Mouse (Mus musculus): Measurements from ENCODE around the gene Triap1. TPM values are rescaled to one million over a fixed set of nuclear protein-coding genes. Genes with fewer than 3 reads are reported as not detected.

Triap1 gene
- polyA plus RNA-seq, 1 experiment from 2014 or later: 57.2 TPM

DNA sequence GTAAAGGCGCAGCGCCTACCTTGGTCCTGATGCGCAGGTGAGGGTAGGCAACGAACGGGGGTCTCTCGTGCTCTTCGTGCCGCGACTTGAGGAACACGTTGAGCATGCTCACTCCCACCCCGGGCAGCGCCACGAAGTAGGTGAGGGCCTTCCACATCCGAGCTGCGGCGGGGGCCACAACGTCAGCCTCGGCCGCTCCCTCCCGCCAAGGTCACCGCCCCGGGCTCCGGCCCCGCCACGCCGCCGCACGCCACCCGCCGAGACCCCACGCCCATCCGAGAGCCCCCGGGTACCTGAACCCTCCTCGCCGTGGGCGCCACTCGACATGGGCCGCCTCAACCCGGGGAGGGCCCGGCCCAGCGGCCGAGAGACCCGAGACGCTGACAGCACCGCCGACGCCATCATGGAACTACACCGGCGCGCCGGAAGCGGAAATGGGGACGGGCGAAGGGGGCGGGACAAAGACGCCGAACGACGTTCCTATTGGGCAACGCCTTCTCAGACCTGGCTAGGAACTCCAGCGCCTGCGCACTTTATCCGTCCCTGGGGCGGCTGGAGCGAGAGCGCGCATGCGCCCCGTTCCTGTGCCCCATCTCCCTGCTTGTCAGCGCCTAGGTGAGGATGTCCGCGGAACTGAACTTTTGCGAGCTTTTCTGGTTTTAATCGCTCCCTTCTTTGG lies 7.7 kb downstream of the Triap1 start, which contains the start of gene Cox6a1:
Gene Cox6a1, minus strand, starts transcription at position 436 of the 679 bp plus-strand sequence.
- peaks cover 20% of the 10 kb centered on the region for H3K4me1 ChIP-seq (replicated peaks)
- under 1% methylated on average over 74 of the region's 74 CpGs for WGBS
- peak within 1 kb of the TSS; percentile 91 for H3K27ac ChIP-seq
- peak within 1 kb of the TSS; percentile 75 for H3K4me3 ChIP-seq
- H3K27me3 ChIP-seq (ENCODE audit: insufficient read depth, poor library complexity, severe bottlenecking): no peaks in the 10 kb centered on the region
- peaks cover 35% of the 10 kb centered on the region for H3K36me3 ChIP-seq
- H3K9me3 ChIP-seq: no peaks in the 10 kb centered on the region; the same call in 1 of the 2 replicates
- peak; percentile 99 for DNase-seq (ENCODE audit: low spot score)

DNA sequence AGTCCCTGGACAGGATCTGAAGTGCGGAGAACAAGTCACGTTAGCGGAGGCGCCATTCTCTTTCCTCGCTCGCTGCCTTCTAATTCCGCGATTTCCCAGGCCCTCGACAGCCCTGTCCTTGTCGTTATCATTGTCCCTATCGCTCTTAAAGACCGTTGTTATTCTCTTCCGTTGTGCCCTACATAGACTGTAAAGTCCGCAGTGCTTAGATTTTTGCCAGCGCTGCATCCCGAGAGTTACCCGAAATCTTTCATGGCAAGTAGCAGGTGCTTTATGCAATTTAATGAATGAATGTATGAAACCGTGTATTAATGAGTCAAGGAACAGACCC lies 8.2 kb downstream of the Triap1 start:
- Histone ChIP-seq H3K9me3 (no peaks in the 10 kb centered on the region; the same call in 1 of the 2 replicates), H3K4me1 (replicated peaks) (peaks cover 22% of the 10 kb centered on the region), H3K27ac (peak overlapping the region; percentile 91), H3K4me3 (peak overlapping the region; percentile 75), H3K27me3 (ENCODE audit: insufficient read depth, poor library complexity, severe bottlenecking) (no peaks in the 10 kb centered on the region), H3K36me3 (peaks cover 30% of the 10 kb centered on the region)
- WGBS: 1% methylated on average over 18 of the region's 18 CpGs
- no peak for DNase-seq (ENCODE audit: low spot score)

GRCm38 (mm10) chr5:115351348-115351747 lies 10.3 kb downstream of the Triap1 start:
- H3K4me1 ChIP-seq (replicated peaks): peaks cover 29% of the 10 kb centered on the region
- no peaks in the 10 kb centered on the region; the same call in 1 of the 2 replicates for H3K9me3 ChIP-seq
- H3K4me3 ChIP-seq: no peak overlapping the region
- no peak overlapping the region for H3K27ac ChIP-seq
- H3K36me3 ChIP-seq: peaks cover 9% of the 10 kb centered on the region
- WGBS: 79% methylated on average over 5 of the region's 5 CpGs
- no peak for DNase-seq (ENCODE audit: low spot score)
- H3K27me3 ChIP-seq (ENCODE audit: insufficient read depth, poor library complexity, severe bottlenecking): no peaks in the 10 kb centered on the region

- no peak overlapping the region for H3K4me3 ChIP-seq
- peak overlapping the region; percentile 56 for H3K27ac ChIP-seq
- no peaks in the 10 kb centered on the region for H3K36me3 ChIP-seq
- H3K27me3 ChIP-seq (ENCODE audit: insufficient read depth, poor library complexity, severe bottlenecking): no peaks in the 10 kb centered on the region
- no peaks in the 10 kb centered on the region; the same call in 1 of the 2 replicates for H3K9me3 ChIP-seq
- peaks cover 19% of the 10 kb centered on the region for H3K4me1 ChIP-seq (replicated peaks)
- 59% methylated on average over 13 of the region's 13 CpGs for WGBS
- no peak for DNase-seq (ENCODE audit: low spot score)
Observed at GRCm38 (mm10) chr5:115355070-115355469, 14.0 kb downstream of the Triap1 start.

GRCm38 (mm10) chr5:115358872-115359271 lies 17.8 kb downstream of the Triap1 start:
- Histone ChIP-seq H3K9me3 (no peaks in the 10 kb centered on the region), H3K36me3 (no peaks in the 10 kb centered on the region), H3K4me3 (0 out of 2 replicates have a peak overlapping the region, but pooled peaks have one; percentile 11), H3K27ac (peak overlapping the region; percentile 69), H3K27me3 (ENCODE audit: insufficient read depth, poor library complexity, severe bottlenecking) (no peaks in the 10 kb centered on the region), H3K4me1 (replicated peaks) (peaks cover 41% of the 10 kb centered on the region)
- WGBS: 5% methylated on average over 12 of the region's 12 CpGs
- DNase-seq (ENCODE audit: low spot score): peak; percentile 92

DNA sequence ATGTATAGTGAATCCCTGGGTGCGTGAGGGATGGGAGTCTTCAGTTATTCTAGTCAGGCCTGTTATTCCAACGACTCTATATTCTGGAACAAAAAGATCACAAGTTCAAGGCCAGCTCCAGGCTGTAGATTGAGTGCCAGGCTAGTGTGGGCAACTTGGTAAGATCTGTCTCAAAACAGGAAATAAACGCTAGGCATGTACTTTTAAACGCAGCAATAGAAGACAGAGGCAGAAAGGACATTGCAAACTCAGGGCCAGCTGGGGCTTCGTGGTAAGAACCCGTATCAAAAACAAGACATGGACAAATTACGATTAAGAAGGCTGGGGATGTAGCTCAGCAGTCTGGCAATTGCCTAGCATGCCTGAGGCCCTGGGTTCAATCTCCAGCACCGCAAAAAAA lies 18.4 kb downstream of the Triap1 start:
- no peak for DNase-seq (ENCODE audit: low spot score)
- peaks cover 41% of the 10 kb centered on the region for H3K4me1 ChIP-seq (replicated peaks)
- H3K9me3 ChIP-seq: no peaks in the 10 kb centered on the region
- H3K4me3 ChIP-seq: no peak overlapping the region
- H3K27ac ChIP-seq: peak overlapping the region; percentile 69
- H3K36me3 ChIP-seq: no peaks in the 10 kb centered on the region
- no peaks in the 10 kb centered on the region for H3K27me3 ChIP-seq (ENCODE audit: insufficient read depth, poor library complexity, severe bottlenecking)
- 86% methylated on average over 8 of the region's 8 CpGs for WGBS

DNA sequence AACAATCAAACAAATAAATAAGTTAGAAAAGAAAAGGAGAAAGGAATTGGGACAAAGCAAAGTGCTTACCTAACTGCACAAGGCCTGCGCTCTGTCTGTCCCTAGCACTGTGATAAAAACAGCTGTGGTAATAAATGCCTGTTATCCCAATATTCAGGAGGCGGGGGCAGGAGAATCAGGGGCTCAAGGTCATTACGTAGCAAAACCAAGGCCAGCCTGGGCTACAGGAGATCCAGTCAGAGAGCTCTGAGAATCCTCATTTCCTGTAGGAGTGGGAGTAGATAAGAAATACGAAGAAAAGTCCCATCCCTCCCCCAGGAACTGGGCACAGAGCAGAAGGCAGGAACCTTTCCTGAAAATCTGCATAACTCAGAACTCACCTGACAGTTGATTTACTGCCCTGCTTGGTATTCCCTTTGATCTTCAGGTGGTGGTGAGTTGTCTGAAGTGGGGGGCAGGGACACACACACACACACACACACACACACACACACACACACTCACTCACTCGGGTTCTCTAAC lies 18.9 kb downstream of the Triap1 start:
- Histone ChIP-seq H3K36me3 (no peaks in the 10 kb centered on the region), H3K9me3 (no peaks in the 10 kb centered on the region), H3K4me3 (no peak overlapping the region), H3K4me1 (replicated peaks) (peaks cover 41% of the 10 kb centered on the region), H3K27me3 (ENCODE audit: insufficient read depth, poor library complexity, severe bottlenecking) (no peaks in the 10 kb centered on the region), H3K27ac (peak overlapping the region; percentile 69)
- DNase-seq (ENCODE audit: low spot score): no peak
- WGBS: 76% methylated on average over 5 of the region's 5 CpGs

DNA sequence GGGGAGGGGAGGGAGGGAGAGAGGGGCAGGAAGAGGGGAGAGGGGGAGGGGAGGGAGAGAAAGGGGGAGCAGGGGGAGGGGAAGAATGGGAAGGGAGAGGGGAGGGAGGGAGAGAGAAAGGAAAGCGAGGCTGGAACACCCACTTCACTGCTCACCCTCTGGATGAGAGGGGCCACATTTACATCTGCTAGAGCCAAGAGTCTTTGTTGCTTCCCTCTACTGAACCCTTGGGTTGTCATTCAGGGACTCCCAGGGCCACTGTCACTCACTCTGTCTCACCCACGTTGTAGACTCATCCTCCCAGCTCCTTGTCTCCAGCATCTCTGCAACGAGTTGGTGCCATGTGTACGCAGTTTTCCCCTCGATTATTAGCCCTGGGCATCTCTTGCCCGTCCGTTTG lies 21.2 kb downstream of the Triap1 start:
- peaks cover 38% of the 10 kb centered on the region for H3K4me1 ChIP-seq (replicated peaks)
- H3K4me3 ChIP-seq: 0 out of 2 replicates have a peak overlapping the region, but pooled peaks have one; percentile 13
- H3K9me3 ChIP-seq: no peaks in the 10 kb centered on the region
- no peaks in the 10 kb centered on the region for H3K27me3 ChIP-seq (ENCODE audit: insufficient read depth, poor library complexity, severe bottlenecking)
- no peak for DNase-seq (ENCODE audit: low spot score)
- 22% methylated on average over 7 of the region's 7 CpGs for WGBS
- no peaks in the 10 kb centered on the region for H3K36me3 ChIP-seq
- peak overlapping the region; percentile 84 for H3K27ac ChIP-seq

GRCm38 (mm10) chr5:115362819-115363714 lies 22.0 kb downstream of the Triap1 start:
- no peaks in the 10 kb centered on the region for H3K9me3 ChIP-seq
- H3K4me1 ChIP-seq (replicated peaks): peaks cover 38% of the 10 kb centered on the region
- H3K36me3 ChIP-seq: no peaks in the 10 kb centered on the region
- DNase-seq (ENCODE audit: low spot score): peak; percentile 40
- H3K27ac ChIP-seq: peak overlapping the region; percentile 89
- H3K4me3 ChIP-seq: peak overlapping the region; percentile 36
- 14% methylated on average over 19 of the region's 19 CpGs for WGBS
- H3K27me3 ChIP-seq (ENCODE audit: insufficient read depth, poor library complexity, severe bottlenecking): no peaks in the 10 kb centered on the region

DNA sequence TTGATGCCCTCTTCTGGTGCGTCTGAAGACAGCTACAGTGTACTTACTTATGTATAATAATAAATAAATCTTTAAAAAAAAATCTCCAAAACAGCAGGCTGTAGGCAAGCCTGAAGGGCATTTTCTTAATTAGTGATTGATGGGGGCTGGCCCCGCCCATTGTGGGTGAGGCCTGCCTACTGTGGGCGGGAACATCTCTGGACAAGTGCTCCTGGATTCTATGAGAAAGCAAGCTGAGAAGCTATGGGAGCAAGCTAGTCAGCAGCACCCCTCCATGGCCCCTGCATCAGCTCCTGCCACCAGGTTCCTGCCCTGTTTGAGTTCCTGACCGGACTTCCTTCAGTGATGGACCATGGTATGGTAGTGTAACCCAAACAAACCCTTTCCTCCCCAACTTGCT lies 23.8 kb downstream of the Triap1 start:
- peaks cover 31% of the 10 kb centered on the region for H3K4me1 ChIP-seq (replicated peaks)
- 86% methylated on average over 4 of the region's 4 CpGs for WGBS

DNA sequence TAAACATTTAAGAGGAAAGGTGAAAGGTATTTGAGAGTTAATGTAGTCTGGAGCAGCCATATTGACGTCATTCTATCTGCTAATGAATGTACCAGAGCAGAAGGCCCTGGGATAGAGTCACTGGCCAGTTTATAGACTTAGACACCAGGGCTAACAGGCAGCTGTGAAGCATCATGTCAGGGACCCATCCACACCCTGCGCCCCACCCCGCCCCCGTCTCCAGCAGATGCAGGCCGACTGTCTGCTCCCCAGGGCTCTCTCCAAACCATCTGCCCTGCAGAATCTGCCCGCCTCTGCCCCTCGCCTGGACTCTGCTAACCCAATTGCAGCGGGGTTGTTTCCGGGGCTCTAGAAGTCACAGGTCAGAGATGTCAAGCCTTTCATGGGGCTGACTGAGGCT lies 30.7 kb downstream of the Triap1 start:
- Histone ChIP-seq H3K36me3 (no peaks in the 10 kb centered on the region), H3K27ac (peak overlapping the region; percentile 92), H3K9me3 (no peaks in the 10 kb centered on the region), H3K27me3 (ENCODE audit: insufficient read depth, poor library complexity, severe bottlenecking) (no peaks in the 10 kb centered on the region), H3K4me1 (replicated peaks) (peaks cover 35% of the 10 kb centered on the region), H3K4me3 (no peak overlapping the region)
- peak; percentile 74 for DNase-seq (ENCODE audit: low spot score)
- WGBS: 31% methylated on average over 9 of the region's 9 CpGs

More for the DNA sequence above, 23.8 kb downstream of the Triap1 start:
- no peaks in the 10 kb centered on the region for H3K27me3 ChIP-seq (ENCODE audit: insufficient read depth, poor library complexity, severe bottlenecking)
- DNase-seq (ENCODE audit: low spot score): no peak
- H3K4me3 ChIP-seq: no peak overlapping the region
- H3K27ac ChIP-seq: no peak overlapping the region
- H3K36me3 ChIP-seq: no peaks in the 10 kb centered on the region
- H3K9me3 ChIP-seq: no peaks in the 10 kb centered on the region

- Histone ChIP-seq H3K9me3 (no peaks in the 10 kb centered on the region), H3K27ac (peak overlapping the region; percentile 92), H3K27me3 (ENCODE audit: insufficient read depth, poor library complexity, severe bottlenecking) (no peaks in the 10 kb centered on the region), H3K4me1 (replicated peaks) (peaks cover 35% of the 10 kb centered on the region), H3K36me3 (no peaks in the 10 kb centered on the region), H3K4me3 (peak overlapping the region; percentile 39)
- 9% methylated on average over 26 of the region's 26 CpGs for WGBS
- DNase-seq (ENCODE audit: low spot score): peak; percentile 89
Observed at GRCm38 (mm10) chr5:115373441-115374203, 32.6 kb downstream of the Triap1 start.
